Mouse (Mus musculus): Measurements from ENCODE around the gene Olfr1410. TPM values are rescaled to one million over a fixed set of nuclear protein-coding genes. Genes with fewer than 3 reads are reported as not detected.

Olfr1410 gene
- polyA plus RNA-seq, 1 experiment from 2014 or later, result not detected

GRCm38 (mm10) chr1:92636676-92637075 is 31.1 kb downstream of the Olfr1410 start:
- no peak overlapping the region for H3K4me3 ChIP-seq (ENCODE audit: low read length)
- H3K36me3 ChIP-seq (ENCODE audit: control insufficient read depth, insufficient read depth, low read length), result peaks cover 5% of the 10 kb centered on the region; the same call in 1 of the 2 replicates
- no peaks in the 10 kb centered on the region for H3K9me3 ChIP-seq (ENCODE audit: control insufficient read depth, low read length)
- H3K4me2 ChIP-seq (ENCODE audit: low read depth, low read length), result no peak overlapping the region
- H3K9ac ChIP-seq (ENCODE audit: low read depth, low read length), result no peak overlapping the region
- WGBS, result 90% methylated on average over 11 of the region's 11 CpGs
- no peak for ATAC-seq
- no peaks in the 10 kb centered on the region for H3K27me3 ChIP-seq (replicated peaks; ENCODE audit: control insufficient read depth, insufficient read depth, low read length)
- H3K27ac ChIP-seq (ENCODE audit: low read length), result no peak overlapping the region
- peaks cover 13% of the 10 kb centered on the region for H3K4me1 ChIP-seq (ENCODE audit: control insufficient read depth, insufficient read depth, low read length)

- Histone ChIP-seq H3K9me3 (ENCODE audit: control insufficient read depth, low read length) (no peaks in the 10 kb centered on the region), H3K27me3 (replicated peaks; ENCODE audit: control insufficient read depth, insufficient read depth, low read length) (no peaks in the 10 kb centered on the region), H3K27ac (ENCODE audit: low read length) (no peak overlapping the region), H3K4me1 (ENCODE audit: control insufficient read depth, insufficient read depth, low read length) (peaks cover 13% of the 10 kb centered on the region), H3K4me3 (ENCODE audit: low read length) (no peak overlapping the region), H3K36me3 (ENCODE audit: control insufficient read depth, insufficient read depth, low read length) (peaks cover 5% of the 10 kb centered on the region; the same call in 1 of the 2 replicates), H3K9ac (ENCODE audit: low read depth, low read length) (no peak overlapping the region), H3K4me2 (ENCODE audit: low read depth, low read length) (no peak overlapping the region)
- no peak for ATAC-seq
- WGBS, result 91% methylated on average over 15 of the region's 15 CpGs
Observed at GRCm38 (mm10) chr1:92637501-92638172, 32.1 kb downstream of the Olfr1410 start.

DNA sequence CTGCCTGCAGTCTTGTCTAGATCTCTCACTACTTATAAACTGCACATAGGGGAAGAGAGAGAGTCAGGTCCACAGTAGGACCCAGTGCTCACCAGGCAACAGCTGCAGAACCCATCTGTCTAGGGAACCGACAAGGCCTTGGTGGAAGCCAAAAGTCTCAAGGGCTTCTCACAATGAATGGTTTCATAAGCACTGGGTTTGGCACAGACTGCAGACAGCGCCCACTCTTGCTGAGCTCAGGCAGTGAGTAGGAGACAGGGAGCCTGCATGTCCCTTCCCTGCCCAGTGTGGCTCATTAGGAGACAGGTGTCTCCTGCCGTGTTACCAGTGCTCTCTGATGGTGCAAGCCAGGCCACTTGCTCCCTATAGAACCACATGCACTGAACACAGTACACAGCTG is 32.6 kb downstream of the Olfr1410 start:
- Histone ChIP-seq H3K36me3 (ENCODE audit: control insufficient read depth, insufficient read depth, low read length) (peaks cover 5% of the 10 kb centered on the region; the same call in 1 of the 2 replicates), H3K4me2 (ENCODE audit: low read depth, low read length) (no peak overlapping the region), H3K4me1 (ENCODE audit: control insufficient read depth, insufficient read depth, low read length) (peaks cover 13% of the 10 kb centered on the region), H3K9ac (ENCODE audit: low read depth, low read length) (no peak overlapping the region), H3K9me3 (ENCODE audit: control insufficient read depth, low read length) (no peaks in the 10 kb centered on the region), H3K27ac (ENCODE audit: low read length) (no peak overlapping the region), H3K27me3 (replicated peaks; ENCODE audit: control insufficient read depth, insufficient read depth, low read length) (no peaks in the 10 kb centered on the region), H3K4me3 (ENCODE audit: low read length) (no peak overlapping the region)
- ATAC-seq, result no peak
- 87% methylated on average over 3 of the region's 3 CpGs for WGBS

GRCm38 (mm10) chr1:92638736-92639135 is 33.2 kb downstream of the Olfr1410 start:
- Histone ChIP-seq H3K36me3 (ENCODE audit: control insufficient read depth, insufficient read depth, low read length) (peaks cover 5% of the 10 kb centered on the region; the same call in 1 of the 2 replicates), H3K27me3 (replicated peaks; ENCODE audit: control insufficient read depth, insufficient read depth, low read length) (no peaks in the 10 kb centered on the region), H3K9me3 (ENCODE audit: control insufficient read depth, low read length) (no peaks in the 10 kb centered on the region), H3K4me2 (ENCODE audit: low read depth, low read length) (no peak overlapping the region), H3K9ac (ENCODE audit: low read depth, low read length) (no peak overlapping the region), H3K4me1 (ENCODE audit: control insufficient read depth, insufficient read depth, low read length) (peaks cover 13% of the 10 kb centered on the region), H3K4me3 (ENCODE audit: low read length) (no peak overlapping the region), H3K27ac (ENCODE audit: low read length) (no peak overlapping the region)
- no peak for ATAC-seq
- WGBS, result 94% methylated on average over 4 of the region's 4 CpGs

DNA sequence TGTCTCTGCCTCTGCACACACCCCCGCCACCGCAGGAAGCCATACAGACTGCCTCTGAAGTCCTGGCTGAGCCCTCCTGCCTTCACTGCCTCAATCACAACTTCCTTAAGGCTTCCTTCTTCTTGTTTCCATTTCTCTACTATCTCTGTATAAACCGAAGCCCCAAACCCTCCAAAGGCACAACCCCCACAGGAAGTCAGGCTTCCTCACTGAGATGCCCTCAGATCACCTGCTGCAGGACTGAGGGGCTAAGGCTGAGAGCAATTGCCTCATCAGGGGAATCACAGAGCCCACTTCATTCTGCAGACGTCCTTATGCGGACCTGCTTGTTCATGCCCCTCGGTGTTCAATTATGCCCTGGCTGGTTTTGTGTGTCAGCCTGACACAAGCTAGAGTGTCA is 34.8 kb downstream of the Olfr1410 start:
- H3K27me3 ChIP-seq (replicated peaks; ENCODE audit: control insufficient read depth, insufficient read depth, low read length), result no peaks in the 10 kb centered on the region
- no peaks in the 10 kb centered on the region for H3K9me3 ChIP-seq (ENCODE audit: control insufficient read depth, low read length)
- H3K27ac ChIP-seq (ENCODE audit: low read length), result no peak overlapping the region
- 90% methylated on average over 6 of the region's 6 CpGs for WGBS
- peak overlapping the region; percentile 92; the same call in 1 of the 2 replicates for H3K4me2 ChIP-seq (ENCODE audit: low read depth, low read length)
- H3K36me3 ChIP-seq (ENCODE audit: control insufficient read depth, insufficient read depth, low read length), result peaks cover 5% of the 10 kb centered on the region; the same call in 1 of the 2 replicates
- peaks cover 13% of the 10 kb centered on the region for H3K4me1 ChIP-seq (ENCODE audit: control insufficient read depth, insufficient read depth, low read length)
- peak overlapping the region; percentile 92; the same call in 1 of the 2 replicates for H3K4me3 ChIP-seq (ENCODE audit: low read length)
- H3K9ac ChIP-seq (ENCODE audit: low read depth, low read length), result peak overlapping the region; percentile 11; the same call in 1 of the 2 replicates
- no peak for ATAC-seq

GRCm38 (mm10) chr1:92641514-92642272 is 36.1 kb downstream of the Olfr1410 start, which contains the start of gene Cops9:
Gene Cops9 (minus strand): TSS chr1:92641985.
- Histone ChIP-seq H3K36me3 (ENCODE audit: control insufficient read depth, insufficient read depth, low read length) (peaks cover 3% of the 10 kb centered on the region; the same call in 1 of the 2 replicates), H3K4me1 (ENCODE audit: control insufficient read depth, insufficient read depth, low read length) (peaks cover 13% of the 10 kb centered on the region), H3K4me3 (ENCODE audit: low read length) (peak within 1 kb of the TSS; percentile 92), H3K27me3 (replicated peaks; ENCODE audit: control insufficient read depth, insufficient read depth, low read length) (no peaks in the 10 kb centered on the region), H3K9me3 (ENCODE audit: control insufficient read depth, low read length) (no peaks in the 10 kb centered on the region), H3K4me2 (ENCODE audit: low read depth, low read length) (peak within 1 kb of the TSS; percentile 92), H3K27ac (ENCODE audit: low read length) (peak within 1 kb of the TSS; percentile 63), H3K9ac (ENCODE audit: low read depth, low read length) (peak within 1 kb of the TSS; percentile 95)
- peak; percentile 96 for ATAC-seq
- 2% methylated on average over 50 of the region's 50 CpGs for WGBS

DNA sequence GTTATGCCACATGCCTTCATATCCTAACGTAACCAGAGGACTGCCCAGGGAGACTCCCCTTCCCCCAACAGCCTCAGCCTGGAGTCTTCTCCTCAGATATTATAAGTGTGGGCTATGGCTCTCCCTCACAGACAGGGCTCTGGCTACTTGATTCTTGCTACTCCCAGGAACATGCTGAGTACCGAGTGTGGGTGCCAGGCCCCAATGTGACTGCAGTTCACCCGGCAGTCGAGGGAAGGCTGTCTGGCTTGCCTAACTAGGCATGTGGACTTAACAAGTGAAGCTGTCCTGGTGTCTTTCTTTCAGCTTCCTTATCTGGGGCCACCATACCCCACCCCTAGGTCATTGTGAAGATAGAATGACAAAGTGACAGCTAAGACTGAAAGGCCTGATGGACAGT is 38.1 kb downstream of the Olfr1410 start:
- 69% methylated on average over 4 of the region's 4 CpGs for WGBS
- Histone ChIP-seq H3K27ac (ENCODE audit: low read length) (no peak overlapping the region), H3K9me3 (ENCODE audit: control insufficient read depth, low read length) (no peaks in the 10 kb centered on the region), H3K9ac (ENCODE audit: low read depth, low read length) (no peak overlapping the region), H3K4me1 (ENCODE audit: control insufficient read depth, insufficient read depth, low read length) (peaks cover 20% of the 10 kb centered on the region), H3K4me2 (ENCODE audit: low read depth, low read length) (no peak overlapping the region), H3K27me3 (replicated peaks; ENCODE audit: control insufficient read depth, insufficient read depth, low read length) (no peaks in the 10 kb centered on the region), H3K36me3 (ENCODE audit: control insufficient read depth, insufficient read depth, low read length) (no peaks in the 10 kb centered on the region), H3K4me3 (ENCODE audit: low read length) (no peak overlapping the region)
- no peak for ATAC-seq

- Histone ChIP-seq H3K36me3 (ENCODE audit: control insufficient read depth, insufficient read depth, low read length) (no peaks in the 10 kb centered on the region), H3K9ac (ENCODE audit: low read depth, low read length) (no peak overlapping the region), H3K27ac (ENCODE audit: low read length) (no peak overlapping the region), H3K4me1 (ENCODE audit: control insufficient read depth, insufficient read depth, low read length) (peaks cover 20% of the 10 kb centered on the region), H3K4me3 (ENCODE audit: low read length) (no peak overlapping the region), H3K9me3 (ENCODE audit: control insufficient read depth, low read length) (no peaks in the 10 kb centered on the region), H3K27me3 (replicated peaks; ENCODE audit: control insufficient read depth, insufficient read depth, low read length) (no peaks in the 10 kb centered on the region), H3K4me2 (ENCODE audit: low read depth, low read length) (no peak overlapping the region)
- WGBS, result 76% methylated on average over 5 of the region's 5 CpGs
- no peak for ATAC-seq
Observed at GRCm38 (mm10) chr1:92644916-92645315, 39.3 kb downstream of the Olfr1410 start.

GRCm38 (mm10) chr1:92646111-92646510 is 40.5 kb downstream of the Olfr1410 start:
- H3K9me3 ChIP-seq (ENCODE audit: control insufficient read depth, low read length), result no peaks in the 10 kb centered on the region
- no peaks in the 10 kb centered on the region for H3K27me3 ChIP-seq (replicated peaks; ENCODE audit: control insufficient read depth, insufficient read depth, low read length)
- no peaks in the 10 kb centered on the region for H3K36me3 ChIP-seq (ENCODE audit: control insufficient read depth, insufficient read depth, low read length)
- H3K4me3 ChIP-seq (ENCODE audit: low read length), result no peak overlapping the region
- no peak overlapping the region for H3K4me2 ChIP-seq (ENCODE audit: low read depth, low read length)
- no peak for ATAC-seq
- peaks cover 9% of the 10 kb centered on the region for H3K4me1 ChIP-seq (ENCODE audit: control insufficient read depth, insufficient read depth, low read length)
- WGBS, result 72% methylated on average over 2 of the region's 2 CpGs
- no peak overlapping the region for H3K9ac ChIP-seq (ENCODE audit: low read depth, low read length)
- H3K27ac ChIP-seq (ENCODE audit: low read length), result no peak overlapping the region
